Mouse (Mus musculus) midbrain, embryonic 15.5 days (tissue): ENCODE results near the gene Mamdc2. TPM values are rescaled to one million over a fixed set of nuclear protein-coding genes. Genes with fewer than 3 reads are reported as not detected.

Experiments used
- ATAC-seq: fragments of 200-750 bp; cut with Nextera tagmentation; replicated peaks from 2 replicates; pipeline ENCODE4 v1.8.0; 2017; ENCODE audit warnings: moderate TSS enrichment
- H3K27ac ChIP-seq: fragments of 300-500 bp; sonication (generic); 2 replicates; pipeline ENCODE4 v1.5.1; 2015; ENCODE audit warnings: mild to moderate bottlenecking, inconsistent platforms
- H3K27me3 ChIP-seq: fragments of 300-500 bp; sonication (generic); replicated peaks from 2 replicates; pipeline ENCODE4 v1.6.1; 2015; ENCODE audit warnings: inconsistent platforms
- H3K36me3 ChIP-seq: fragments of 300-500 bp; sonication (generic); replicated peaks from 2 replicates; pipeline ENCODE4 v1.6.1; 2015; ENCODE audit warnings: inconsistent platforms
- H3K4me1 ChIP-seq: fragments of 300-500 bp; sonication (generic); 2 replicates; pipeline ENCODE4 v1.6.1; 2015; ENCODE audit warnings: inconsistent platforms
- H3K4me2 ChIP-seq: fragments of 300-500 bp; sonication (generic); 2 replicates; pipeline ENCODE4 v1.6.1; 2015; ENCODE audit warnings: inconsistent platforms, mild to moderate bottlenecking, moderate library complexity
- H3K4me3 ChIP-seq: fragments of 300-500 bp; sonication (generic); 2 replicates; pipeline ENCODE4 v1.5.1; 2015; ENCODE audit warnings: mild to moderate bottlenecking, inconsistent platforms
- H3K9ac ChIP-seq: fragments of 300-500 bp; sonication (generic); 2 replicates; pipeline ENCODE4 v1.6.1; 2015; ENCODE audit warnings: mild to moderate bottlenecking, inconsistent platforms
- H3K9me3 ChIP-seq: fragments of 300-500 bp; sonication (generic); 2 replicates; pipeline ENCODE4 v1.6.1; 2016; ENCODE audit warnings: inconsistent platforms
- WGBS: fragments of 180-500 bp; shearing (Covaris S2); methylation state at CpG from one replicate; pipeline ENCODE4 v1.1.7; 2015; ENCODE audit warnings: mixed read lengths; 5-methylcytosine and 5-hydroxymethylcytosine counted together
- polyA plus RNA-seq: library from polyadenylated mRNA; unstranded; fragments of >200 nt; fragmentation: Nextera tagmentation; extraction: Ambion mirVana; gene quantifications from 2 replicates; pipeline ENCODE4 v1.2.1, GENCODE M21; 2015

The Mamdc2 gene
- polyA plus RNA-seq, 1 experiment from 2014 or later = 2.9 TPM

- H3K27me3 ChIP-seq = no peaks in the 10 kb centered on the region
- H3K9me3 ChIP-seq = no peaks in the 10 kb centered on the region
- H3K36me3 ChIP-seq = no peaks in the 10 kb centered on the region
- ATAC-seq = no peak
- H3K9ac ChIP-seq = no peak overlapping the region
- no peak overlapping the region for H3K4me3 ChIP-seq
- H3K4me2 ChIP-seq = no peak overlapping the region
- WGBS = 16% methylated on average over 10 of the region's 10 CpGs
- H3K4me1 ChIP-seq = no peaks in the 10 kb centered on the region
- H3K27ac ChIP-seq = no peak overlapping the region
Measured at GRCm38 (mm10) chr19:23478895-23479596, 30.8 kb upstream of the Mamdc2 start.

GRCm38 (mm10) chr19:23477826-23478225 lies 29.6 kb upstream of the Mamdc2 start:
- H3K9me3 ChIP-seq = no peaks in the 10 kb centered on the region
- ATAC-seq = no peak
- WGBS = 83% methylated on average over 6 of the region's 6 CpGs
- no peak overlapping the region for H3K9ac ChIP-seq
- H3K36me3 ChIP-seq = no peaks in the 10 kb centered on the region
- H3K4me1 ChIP-seq = no peaks in the 10 kb centered on the region
- no peak overlapping the region for H3K27ac ChIP-seq
- H3K4me2 ChIP-seq = no peak overlapping the region
- H3K27me3 ChIP-seq = no peaks in the 10 kb centered on the region
- H3K4me3 ChIP-seq = no peak overlapping the region

GRCm38 (mm10) chr19:23467866-23468265 lies 19.6 kb upstream of the Mamdc2 start:
- Histone ChIP-seq H3K9me3 (no peaks in the 10 kb centered on the region), H3K4me2 (no peak overlapping the region), H3K27ac (no peak overlapping the region), H3K27me3 (no peaks in the 10 kb centered on the region), H3K9ac (no peak overlapping the region), H3K4me1 (no peaks in the 10 kb centered on the region), H3K4me3 (no peak overlapping the region), H3K36me3 (no peaks in the 10 kb centered on the region)
- ATAC-seq = no peak
- 12% methylated on average over 1 of the region's 1 CpGs for WGBS

DNA sequence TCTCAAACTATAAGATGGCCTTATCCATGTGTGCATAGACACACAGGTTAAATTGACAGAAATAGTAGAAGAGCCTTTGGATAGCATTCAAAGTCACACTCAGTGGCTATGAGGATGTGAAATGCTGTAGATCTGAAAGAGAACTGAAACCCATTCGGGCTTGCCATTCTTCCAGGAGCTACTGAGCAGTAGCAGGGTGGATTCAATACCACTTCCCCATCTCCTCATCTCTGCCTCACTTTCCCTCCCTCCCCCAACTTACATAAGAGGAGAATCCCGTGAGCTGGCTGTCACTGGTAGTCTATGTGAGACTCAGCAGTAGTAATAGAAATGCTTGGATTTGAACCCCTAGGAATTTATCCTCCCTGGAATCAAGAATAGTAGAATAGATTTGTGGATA lies 18.8 kb upstream of the Mamdc2 start:
- H3K9me3 ChIP-seq = no peaks in the 10 kb centered on the region
- ATAC-seq = no peak
- no peak overlapping the region for H3K4me3 ChIP-seq
- WGBS = 57% methylated on average over 2 of the region's 2 CpGs
- no peaks in the 10 kb centered on the region for H3K36me3 ChIP-seq
- no peaks in the 10 kb centered on the region for H3K4me1 ChIP-seq
- no peak overlapping the region for H3K27ac ChIP-seq
- no peak overlapping the region for H3K9ac ChIP-seq
- H3K4me2 ChIP-seq = no peak overlapping the region
- no peaks in the 10 kb centered on the region for H3K27me3 ChIP-seq

- H3K36me3 ChIP-seq = no peaks in the 10 kb centered on the region
- ATAC-seq = no peak
- no peak overlapping the region for H3K9ac ChIP-seq
- H3K27ac ChIP-seq = no peak overlapping the region
- H3K4me3 ChIP-seq = no peak overlapping the region
- H3K4me1 ChIP-seq = no peaks in the 10 kb centered on the region
- H3K4me2 ChIP-seq = no peak overlapping the region
- 54% methylated on average over 4 of the region's 4 CpGs for WGBS
- H3K27me3 ChIP-seq = no peaks in the 10 kb centered on the region
- no peaks in the 10 kb centered on the region; the same call in 1 of the 2 replicates for H3K9me3 ChIP-seq
Measured at GRCm38 (mm10) chr19:23457492-23457891, 9.2 kb upstream of the Mamdc2 start.

- no peak overlapping the region for H3K27ac ChIP-seq
- H3K4me3 ChIP-seq = no peak overlapping the region
- no peaks in the 10 kb centered on the region for H3K36me3 ChIP-seq
- no peak for ATAC-seq
- H3K27me3 ChIP-seq = no peaks in the 10 kb centered on the region
- no peak overlapping the region for H3K4me2 ChIP-seq
- H3K9me3 ChIP-seq = no peaks in the 10 kb centered on the region; the same call in 1 of the 2 replicates
- H3K9ac ChIP-seq = no peak overlapping the region
- H3K4me1 ChIP-seq = peaks cover 17% of the 10 kb centered on the region
- WGBS = 76% methylated on average over 4 of the region's 4 CpGs
Measured at GRCm38 (mm10) chr19:23451361-23451760, 3.1 kb upstream of the Mamdc2 start.

- ATAC-seq = peak; percentile 61
- H3K4me3 ChIP-seq = peak overlapping the region; percentile 34
- peak overlapping the region; percentile 81 for H3K4me2 ChIP-seq
- 2% methylated on average over 23 of the region's 23 CpGs for WGBS
- no peaks in the 10 kb centered on the region for H3K27me3 ChIP-seq
- H3K9me3 ChIP-seq = no peaks in the 10 kb centered on the region; the same call in 1 of the 2 replicates
- H3K36me3 ChIP-seq = no peaks in the 10 kb centered on the region
- H3K27ac ChIP-seq = no peak overlapping the region
- H3K4me1 ChIP-seq = peaks cover 17% of the 10 kb centered on the region
- H3K9ac ChIP-seq = peak overlapping the region; percentile 31; the same call in 1 of the 2 replicates
Measured at GRCm38 (mm10) chr19:23447221-23447987, 838 bp downstream of the Mamdc2 start.

DNA sequence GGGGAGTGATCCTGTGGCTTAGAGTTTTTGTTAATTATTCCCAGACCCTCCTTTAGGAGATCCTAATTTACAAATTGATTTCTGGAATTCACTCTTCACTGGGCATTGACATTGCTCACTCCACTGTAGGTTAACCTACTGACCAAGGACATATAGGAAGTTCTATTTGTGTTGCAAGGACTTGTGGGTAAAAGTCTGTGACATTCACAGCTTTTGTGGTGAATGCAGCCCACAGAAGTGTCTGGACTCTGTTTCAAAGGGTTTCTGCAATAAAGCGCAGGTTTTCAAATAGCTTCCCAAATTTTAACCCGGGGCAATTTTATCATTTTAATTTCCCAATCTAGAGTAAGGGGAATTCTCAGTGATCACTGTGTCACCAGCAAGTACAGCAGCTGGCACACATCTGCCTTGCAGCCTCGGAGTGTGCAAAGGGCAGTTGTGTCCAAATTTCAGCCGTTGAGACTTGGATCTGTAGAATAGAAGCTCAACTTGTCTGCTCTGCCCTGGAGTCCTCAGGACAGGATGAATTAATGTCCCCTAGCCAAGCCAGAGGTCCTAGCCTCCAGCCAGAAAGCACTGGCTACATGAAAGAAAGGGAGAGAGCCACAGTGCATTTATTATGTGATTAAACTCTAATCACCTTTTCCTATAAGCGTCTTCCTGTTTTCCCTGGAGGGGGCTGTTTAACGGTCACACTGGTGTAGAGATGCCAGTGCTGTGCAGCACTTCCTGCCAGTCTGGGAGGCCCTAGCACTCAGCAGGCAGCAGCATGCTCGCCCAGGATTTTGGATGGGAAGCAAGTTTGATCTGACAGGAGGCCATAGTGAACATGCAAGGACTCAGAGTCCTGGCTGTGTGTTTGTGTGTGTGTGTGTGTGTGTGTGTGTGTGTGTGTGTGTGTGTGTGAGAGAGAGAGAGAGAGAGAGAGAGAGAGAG lies 3.1 kb downstream of the Mamdc2 start:
- no peaks in the 10 kb centered on the region for H3K27me3 ChIP-seq
- no peaks in the 10 kb centered on the region for H3K9me3 ChIP-seq
- no peaks in the 10 kb centered on the region for H3K36me3 ChIP-seq
- no peak overlapping the region for H3K27ac ChIP-seq
- no peak overlapping the region for H3K4me2 ChIP-seq
- H3K9ac ChIP-seq = no peak overlapping the region
- H3K4me1 ChIP-seq = peaks cover 17% of the 10 kb centered on the region
- H3K4me3 ChIP-seq = no peak overlapping the region
- WGBS = 51% methylated on average over 7 of the region's 7 CpGs
- ATAC-seq = no peak

GRCm38 (mm10) chr19:23435731-23436130 lies 12.5 kb downstream of the Mamdc2 start:
- H3K27me3 ChIP-seq = no peaks in the 10 kb centered on the region
- no peak overlapping the region for H3K4me3 ChIP-seq
- WGBS = 78% methylated on average over 4 of the region's 4 CpGs
- no peak for ATAC-seq
- H3K4me2 ChIP-seq = no peak overlapping the region
- H3K4me1 ChIP-seq = no peaks in the 10 kb centered on the region
- H3K27ac ChIP-seq = no peak overlapping the region
- H3K9ac ChIP-seq = no peak overlapping the region
- H3K9me3 ChIP-seq = no peaks in the 10 kb centered on the region
- H3K36me3 ChIP-seq = no peaks in the 10 kb centered on the region

- ATAC-seq = no peak
- H3K27me3 ChIP-seq = no peaks in the 10 kb centered on the region
- no peak overlapping the region for H3K4me2 ChIP-seq
- no peak overlapping the region for H3K9ac ChIP-seq
- H3K36me3 ChIP-seq = no peaks in the 10 kb centered on the region
- no peaks in the 10 kb centered on the region for H3K9me3 ChIP-seq
- WGBS = 78% methylated on average over 11 of the region's 11 CpGs
- H3K27ac ChIP-seq = no peak overlapping the region
- H3K4me3 ChIP-seq = no peak overlapping the region
- no peaks in the 10 kb centered on the region for H3K4me1 ChIP-seq
Measured at GRCm38 (mm10) chr19:23434433-23434832, 13.8 kb downstream of the Mamdc2 start.

DNA sequence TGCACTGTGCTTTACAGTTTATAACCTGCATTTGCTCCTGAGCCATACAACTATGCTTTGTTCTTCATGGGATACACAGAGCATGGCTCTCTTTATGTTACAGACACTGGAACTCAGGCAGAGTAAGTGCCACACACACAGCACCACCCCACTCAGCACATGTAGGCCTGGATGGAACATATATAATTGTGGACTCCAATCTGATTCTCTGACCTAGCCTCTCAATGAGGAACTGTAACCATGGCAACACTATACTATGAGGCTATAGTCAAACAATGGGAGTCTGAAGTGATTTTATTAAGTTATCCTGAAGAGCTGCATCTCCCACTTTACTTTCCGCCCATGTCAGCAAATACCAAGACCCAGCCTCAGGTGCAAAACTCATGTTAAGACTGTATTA lies 30.6 kb downstream of the Mamdc2 start:
- no peak overlapping the region for H3K4me3 ChIP-seq
- ATAC-seq = no peak; the same call in 1 of the 2 replicates
- H3K36me3 ChIP-seq = no peaks in the 10 kb centered on the region
- no peaks in the 10 kb centered on the region for H3K27me3 ChIP-seq
- H3K9ac ChIP-seq = no peak overlapping the region
- H3K9me3 ChIP-seq = no peaks in the 10 kb centered on the region
- no peak overlapping the region for H3K27ac ChIP-seq
- H3K4me1 ChIP-seq = no peaks in the 10 kb centered on the region
- 62% methylated on average over 1 of the region's 1 CpGs for WGBS
- no peak overlapping the region for H3K4me2 ChIP-seq

- Histone ChIP-seq H3K4me1 (no peaks in the 10 kb centered on the region), H3K27ac (no peak overlapping the region), H3K27me3 (no peaks in the 10 kb centered on the region), H3K9ac (no peak overlapping the region), H3K36me3 (no peaks in the 10 kb centered on the region), H3K4me3 (no peak overlapping the region), H3K4me2 (no peak overlapping the region), H3K9me3 (no peaks in the 10 kb centered on the region)
- WGBS = 93% methylated on average over 5 of the region's 5 CpGs
- ATAC-seq = no peak
Measured at GRCm38 (mm10) chr19:23410800-23411199, 37.4 kb downstream of the Mamdc2 start.
